Mouse (Mus musculus): ENCODE measurements around the gene Rpl15. TPM values are rescaled to one million over a fixed set of nuclear protein-coding genes. Genes with fewer than 3 reads are reported as not detected.
"Not testable (repeated sequence)": the region's sequence is repeated elsewhere in the genome, so short reads cannot be mapped to it uniquely, and the experiment has no call there.

Gene Rpl15
- total RNA-seq (2021) = 100 to 1,000 TPM; 921 to 934 TPM
- long read RNA-seq, experiment 1, transcript Rpl15-203 (4 exons, 802 nt) = minor isoform, 6 of 134 reads
- long read RNA-seq, experiment 1, transcript Rpl15-201 (4 exons, 883 nt) = minor isoform, 7 of 134 reads
- long read RNA-seq, experiment 1, transcript Rpl15-202 (4 exons, 1,922 nt) = major isoform, 108 of 134 reads
- long read RNA-seq, experiment 1, partial matches to known transcripts = 0 of 134 reads
- long read RNA-seq, experiment 1, other reads (novel, unspliced or antisense) = 7 of 134 reads
- long read RNA-seq, experiment 2, transcript Rpl15-201 (4 exons, 883 nt) = minor isoform, 10 of 138 reads
- long read RNA-seq, experiment 2, transcript Rpl15-202 (4 exons, 1,922 nt) = major isoform, 112 of 138 reads
- long read RNA-seq, experiment 2, transcript Rpl15-204 (3 exons, 802 nt) = minor isoform, 6 of 138 reads
- long read RNA-seq, experiment 2, partial matches to known transcripts = 0 of 138 reads
- long read RNA-seq, experiment 2, other reads (novel, unspliced or antisense) = 4 of 138 reads

GRCm38 (mm10) chr14:18270529-18271441, at the start of gene Rpl15, which contains the start of gene Nkiras1:
Gene Rpl15 (minus strand): TSS chr14:18271391.
Gene Nkiras1 (plus strand): TSS chr14:18271136.
- peak; percentile 95 for DNase-seq

DNA sequence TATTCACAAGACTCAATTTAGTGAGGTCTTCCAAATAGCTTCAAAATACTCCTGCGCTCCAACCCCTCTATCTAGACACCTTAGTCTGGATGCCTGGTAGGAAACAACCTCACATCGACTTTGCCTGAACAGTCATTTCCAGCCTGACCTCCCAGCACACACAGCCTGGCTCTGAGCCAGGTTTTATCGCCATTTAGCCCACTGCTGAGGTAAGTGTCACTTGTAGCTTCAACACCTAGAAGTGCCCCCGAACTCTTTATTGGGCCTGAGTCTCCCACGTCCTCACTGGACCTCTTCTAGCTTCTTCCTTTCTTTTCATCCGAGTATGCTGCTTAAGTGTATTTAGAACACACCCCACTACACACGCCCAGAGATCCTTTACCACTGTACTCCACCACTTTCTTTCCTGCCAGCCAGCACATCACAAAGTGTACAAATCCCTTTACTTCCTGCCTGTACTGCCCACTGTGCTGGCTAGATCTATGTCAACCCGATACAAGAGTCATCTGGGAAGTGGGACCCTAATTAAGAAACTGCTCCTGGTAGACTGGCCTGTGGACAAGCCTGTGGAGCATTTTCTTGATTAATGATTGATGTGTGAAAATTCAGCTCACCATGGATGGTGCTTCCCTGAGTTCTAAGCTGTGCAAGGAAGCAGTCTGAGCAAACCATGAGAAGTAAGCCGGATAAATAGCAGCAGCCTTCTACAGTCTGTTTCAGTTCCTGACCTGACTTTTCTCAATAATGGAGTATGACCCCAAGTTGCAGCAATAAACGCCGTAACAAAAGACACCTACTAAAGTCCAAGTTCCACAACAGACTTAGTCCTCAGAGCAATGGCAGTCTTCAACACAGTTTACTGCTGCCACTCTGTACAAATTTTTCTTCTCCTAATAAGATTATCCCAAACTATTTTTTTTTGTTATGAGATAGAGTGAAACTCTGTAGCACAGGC, 46.5 kb upstream of the Rpl15 start:
- DNase-seq = no peak

DNA sequence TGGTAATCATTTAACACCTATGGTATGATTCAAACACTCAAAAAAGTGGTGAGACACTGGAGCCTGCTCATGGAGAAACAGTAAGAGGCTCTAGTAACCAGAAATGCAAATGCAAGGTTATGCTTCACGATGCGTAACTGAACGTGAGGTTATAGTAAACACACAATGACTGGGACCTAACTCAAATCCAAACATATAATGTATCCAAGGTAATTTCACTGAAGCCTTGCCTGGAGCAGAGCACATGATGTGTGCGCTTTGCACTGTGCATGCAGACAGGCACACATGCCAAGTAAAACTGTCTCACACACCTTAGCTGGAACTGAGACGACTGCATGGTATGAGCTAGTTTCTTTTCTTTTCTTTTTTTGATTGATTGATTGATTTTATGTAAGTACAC, 33.0 kb upstream of the Rpl15 start:
- no peak for DNase-seq

DNA sequence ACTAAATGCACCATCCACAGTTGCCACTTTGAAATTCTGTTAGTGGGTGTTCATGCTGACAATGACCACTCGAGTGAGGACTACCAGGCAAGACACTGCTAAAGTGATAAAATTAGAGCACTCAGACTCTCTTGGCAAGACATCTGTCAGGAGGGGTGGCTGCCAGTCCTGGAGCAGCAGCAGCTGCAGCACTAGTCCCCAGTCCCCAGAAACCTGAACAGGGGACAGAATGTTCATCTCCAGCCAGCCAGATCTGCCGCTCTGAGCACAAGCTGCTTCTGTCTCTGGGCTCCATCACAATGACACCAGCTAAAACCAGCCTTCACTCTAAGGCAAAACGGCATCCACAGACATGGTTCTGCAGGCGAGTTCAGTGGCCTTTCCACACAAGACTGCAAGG, 32.1 kb upstream of the Rpl15 start:
- DNase-seq = peak; percentile 63

- no peak for DNase-seq
Observed at GRCm38 (mm10) chr14:18302750-18303149, 31.6 kb upstream of the Rpl15 start.

DNA sequence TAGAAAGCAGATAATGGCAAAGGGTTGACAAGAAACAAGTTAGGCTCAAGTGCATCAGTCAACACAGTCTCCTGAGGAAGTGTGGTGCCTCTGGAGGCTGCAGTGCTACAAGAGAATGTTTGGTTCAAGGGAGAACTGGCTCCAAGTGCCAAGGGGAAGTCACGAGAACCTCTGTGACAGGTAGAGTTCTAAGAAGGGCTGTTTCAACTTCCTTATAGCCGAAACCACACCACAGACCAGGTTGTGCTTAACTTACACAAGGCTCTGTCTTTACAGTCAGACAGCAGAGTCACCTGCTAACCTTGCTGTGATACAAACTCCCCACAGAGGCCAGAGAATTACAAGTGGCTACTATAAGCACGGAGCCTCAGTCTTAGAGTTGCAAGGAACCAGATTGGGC, 30.4 kb upstream of the Rpl15 start:
- no peak for DNase-seq

DNA sequence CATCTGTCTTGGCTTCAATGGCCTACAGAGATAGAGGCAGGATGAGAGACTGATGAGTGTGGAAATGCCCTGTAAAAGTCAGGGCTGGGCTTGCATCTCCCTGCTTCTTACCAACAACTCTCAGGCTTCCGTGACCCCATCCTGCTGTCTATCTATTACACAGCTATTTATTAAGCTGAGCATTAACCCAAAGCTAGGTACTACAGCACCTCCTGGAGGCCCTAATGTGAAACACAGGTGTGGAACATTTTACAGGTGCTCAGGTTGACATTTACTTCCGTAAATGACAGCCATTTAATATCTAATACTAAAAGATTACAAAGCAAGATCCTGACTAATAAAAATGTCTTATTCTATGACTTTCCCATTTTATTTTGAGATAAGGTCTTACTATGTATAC, 29.5 kb upstream of the Rpl15 start:
- DNase-seq = no peak

- no peak for DNase-seq
Observed at GRCm38 (mm10) chr14:18298874-18299273, 27.7 kb upstream of the Rpl15 start.

GRCm38 (mm10) chr14:18297441-18297840, 26.2 kb upstream of the Rpl15 start:
- no peak for DNase-seq

- no peak for DNase-seq
Observed at GRCm38 (mm10) chr14:18292578-18292977, 21.4 kb upstream of the Rpl15 start.

- no peak for DNase-seq
Observed at GRCm38 (mm10) chr14:18292111-18292510, 20.9 kb upstream of the Rpl15 start.

DNA sequence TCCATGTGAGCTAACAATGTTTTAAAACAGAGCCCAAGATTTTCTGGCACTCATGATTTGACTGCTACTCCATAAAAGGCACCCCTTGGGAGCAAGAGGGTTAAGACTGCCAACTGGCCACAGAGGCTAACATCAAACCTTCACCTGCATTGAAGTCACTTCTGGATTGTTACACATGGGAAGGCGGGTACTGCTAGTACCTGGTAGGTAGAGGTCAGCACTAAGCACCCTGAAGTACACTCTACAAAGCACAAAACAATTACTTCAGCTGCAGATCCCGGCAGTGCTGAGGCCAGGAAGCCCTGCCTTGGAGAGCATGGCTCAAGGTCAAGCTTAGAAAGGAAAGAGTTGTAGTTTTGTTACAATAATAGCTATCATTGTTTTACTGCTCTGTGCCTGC, 16.2 kb upstream of the Rpl15 start:
- DNase-seq = no peak

GRCm38 (mm10) chr14:18286441-18286840, 15.2 kb upstream of the Rpl15 start:
- no peak for DNase-seq

DNA sequence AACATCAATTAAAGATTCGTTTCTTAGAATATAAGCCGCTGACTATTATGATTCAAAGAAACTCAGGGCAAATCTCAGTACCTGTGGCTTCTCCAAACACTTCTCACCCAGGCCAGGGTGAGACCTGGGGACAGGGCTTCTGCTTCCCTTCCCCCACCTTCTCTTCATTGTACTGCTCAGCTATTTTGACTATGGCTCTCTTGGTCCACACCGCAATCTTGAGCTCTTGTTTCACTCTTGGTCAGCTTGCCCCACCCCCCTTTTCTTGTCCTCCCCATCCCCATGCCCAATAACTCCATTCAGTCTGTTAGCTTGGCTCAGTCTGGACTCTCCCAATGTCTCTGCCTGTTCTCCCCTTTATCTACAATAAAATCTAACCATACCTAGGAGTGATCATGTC, 14.3 kb upstream of the Rpl15 start:
- no peak for DNase-seq

GRCm38 (mm10) chr14:18284581-18284980, 13.4 kb upstream of the Rpl15 start:
- DNase-seq = no peak

GRCm38 (mm10) chr14:18280375-18280774, 9.2 kb upstream of the Rpl15 start:
- DNase-seq = no peak

DNA sequence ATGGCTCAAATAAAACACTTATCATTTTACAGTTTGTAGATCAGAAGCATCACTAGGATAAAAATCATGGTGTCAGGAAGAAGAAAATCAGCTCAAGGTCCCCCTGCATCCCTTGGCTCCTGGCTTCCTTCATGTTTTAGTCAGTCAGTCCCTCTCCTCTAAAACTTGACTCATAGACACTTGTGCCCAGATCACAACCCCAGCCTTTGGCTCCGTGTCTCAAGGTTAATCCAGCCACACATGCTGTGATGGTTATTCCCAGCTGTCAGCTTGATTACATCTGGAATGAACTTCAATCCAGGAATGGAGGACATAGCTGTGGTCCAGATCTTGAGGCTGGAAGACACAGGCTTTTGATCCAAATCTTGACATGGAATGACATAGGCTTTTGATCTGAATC, 3.3 kb upstream of the Rpl15 start:
- no peak for DNase-seq

DNA sequence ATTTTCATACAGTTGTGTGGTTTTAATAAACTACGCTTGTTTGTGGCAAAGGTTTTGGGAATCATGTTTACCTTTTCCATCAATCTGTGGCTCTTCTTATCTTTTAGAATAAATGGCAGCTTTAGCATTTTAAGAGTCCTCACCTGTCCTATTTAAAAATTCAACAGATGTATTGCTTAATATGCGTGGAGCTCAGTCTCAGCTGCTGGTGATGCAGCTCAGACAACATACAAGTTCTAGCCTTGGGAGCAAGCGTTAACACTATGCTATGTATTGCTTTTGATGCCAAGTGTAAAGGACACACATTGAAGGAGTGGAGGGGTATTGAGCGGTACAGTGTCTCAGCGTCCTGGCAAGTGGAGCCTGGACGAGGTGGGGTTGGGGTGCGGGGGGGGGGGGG, 475 bp upstream of the Rpl15 start:
- no peak for DNase-seq

DNA sequence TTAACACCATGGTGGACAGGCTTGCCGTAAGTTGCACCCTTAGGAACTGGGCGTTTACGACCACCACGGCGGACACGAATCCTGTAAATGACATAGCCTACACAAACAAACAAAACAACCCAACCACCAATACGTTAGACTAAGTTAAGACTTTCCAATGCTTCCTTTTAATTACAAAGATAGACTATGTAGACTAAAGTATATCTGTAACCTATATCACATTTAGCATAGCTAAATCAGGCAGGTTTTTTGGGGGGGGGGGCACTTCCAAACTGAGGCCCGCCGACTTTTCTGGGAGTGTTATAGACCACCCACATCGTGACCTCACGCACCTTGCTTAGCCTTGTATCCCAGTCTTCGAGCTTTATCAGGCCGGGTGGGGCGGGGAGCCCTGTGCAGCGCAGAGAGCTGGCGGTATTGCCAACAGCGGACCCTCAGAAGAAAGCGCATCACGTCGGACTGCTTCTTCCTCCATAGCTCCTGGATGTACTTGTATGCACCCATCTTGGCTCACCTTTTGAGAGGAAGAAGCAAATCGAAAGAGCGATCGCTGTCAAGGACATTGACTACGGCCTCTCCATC, 1.2 kb downstream of the Rpl15 start:
- not testable (repeated sequence) for DNase-seq

GRCm38 (mm10) chr14:18263427-18263826, 7.8 kb downstream of the Rpl15 start:
- DNase-seq = no peak

DNA sequence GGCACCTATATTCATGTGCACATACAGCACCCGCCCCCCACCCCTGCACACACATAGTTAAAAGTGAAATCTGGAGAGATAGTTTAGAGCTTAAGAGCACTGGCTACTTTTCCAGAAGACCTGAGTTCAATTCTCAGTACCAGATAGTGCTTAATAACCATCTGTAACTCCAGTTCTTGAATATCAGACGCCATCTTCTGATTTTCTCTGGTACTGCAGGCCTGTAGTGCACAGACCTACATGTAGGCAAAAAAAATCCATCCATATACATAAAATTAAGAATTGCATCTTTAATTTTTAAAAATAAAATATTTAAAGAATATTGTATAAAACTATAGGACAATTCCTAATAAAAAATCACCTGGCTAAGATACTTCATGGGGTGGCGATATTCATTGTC, 10.0 kb downstream of the Rpl15 start:
- DNase-seq = no peak
